Mouse (Mus musculus) lung, adult 2 months (tissue): ENCODE measurements around the gene Aym1.
"Not testable (repeated sequence)": the region's sequence is repeated elsewhere in the genome, so short reads cannot be mapped to it uniquely, and the experiment has no call there.

Experiments used
- CTCF ChIP-seq: fragments of 200-500 bp; IDR thresholded peaks from 2 replicates; pipeline ENCODE4 v1.5.1; 2011; ENCODE audit warnings: mild to moderate bottlenecking, low read length, control low read depth; ENCODE audit not compliant: insufficient read depth
- POLR2A ChIP-seq: fragments of 200-500 bp; IDR thresholded peaks from 2 replicates; pipeline ENCODE4 v1.6.1; 2011; ENCODE audit warnings: low read depth, mild to moderate bottlenecking, control low read depth, low read length, borderline replicate concordance; ENCODE audit errors: extremely low read depth

GRCm38 (mm10) chr5:113346651-113347050, 10.4 kb upstream of the Aym1 start:
- not testable (repeated sequence) for TF ChIP-seq POLR2A, CTCF
